Mouse (Mus musculus) intestine, embryonic 16.5 days (tissue): ENCODE results near the gene Adgrl3. TPM values are rescaled to one million over a fixed set of nuclear protein-coding genes. Genes with fewer than 3 reads are reported as not detected.

Experiments used
- ATAC-seq: fragments of 200-750 bp; cut with Nextera tagmentation; 2 replicates; pipeline ENCODE4 v1.8.0; 2017; ENCODE audit warnings: moderate TSS enrichment, moderate library complexity
- H3K27ac ChIP-seq: fragments of 300-500 bp; sonication (generic); 2 replicates; pipeline ENCODE4 v1.5.1; 2014; ENCODE audit warnings: mild to moderate bottlenecking, low read length
- H3K27me3 ChIP-seq: fragments of 300-500 bp; sonication (generic); replicated peaks from 2 replicates; pipeline ENCODE4 v1.6.1; 2014; ENCODE audit warnings: low read length, control low read depth, mixed read lengths; ENCODE audit not compliant: control insufficient read depth, insufficient read depth
- H3K36me3 ChIP-seq: fragments of 300-500 bp; sonication (generic); 2 replicates; pipeline ENCODE4 v1.6.1; 2014; ENCODE audit warnings: low read length, control low read depth; ENCODE audit not compliant: control insufficient read depth, insufficient read depth
- H3K4me1 ChIP-seq: fragments of 300-500 bp; sonication (generic); 2 replicates; pipeline ENCODE4 v1.6.1; 2014; ENCODE audit warnings: low read length, control low read depth, mixed read lengths; ENCODE audit not compliant: control insufficient read depth, insufficient read depth
- H3K4me2 ChIP-seq: fragments of 300-500 bp; sonication (generic); 2 replicates; pipeline ENCODE4 v1.6.1; 2014; ENCODE audit warnings: low read depth, low read length, control low read depth
- H3K4me3 ChIP-seq: fragments of 300-500 bp; sonication (generic); 2 replicates; pipeline ENCODE4 v1.5.1; 2014; ENCODE audit warnings: mild to moderate bottlenecking, low read length
- H3K9ac ChIP-seq: fragments of 300-500 bp; sonication (generic); 2 replicates; pipeline ENCODE4 v1.6.1; 2014; ENCODE audit warnings: low read depth, low read length
- H3K9me3 ChIP-seq: fragments of 300-500 bp; sonication (generic); 2 replicates; pipeline ENCODE4 v1.6.1; 2016; ENCODE audit warnings: low read length, control low read depth; ENCODE audit not compliant: control insufficient read depth
- WGBS: fragments of 180-500 bp; shearing (Covaris S2); extraction: QIAGEN DNeasy Blood & Tissue Kit; methylation state at CpG from one replicate; pipeline ENCODE4 v1.1.7; 2014; 5-methylcytosine and 5-hydroxymethylcytosine counted together
- polyA plus RNA-seq: library from polyadenylated mRNA; unstranded; fragments of >200 nt; fragmentation: Nextera tagmentation; extraction: Ambion mirVana; gene quantifications from 2 replicates; pipeline ENCODE4 v1.2.1, GENCODE M21; 2015

Adgrl3 gene
- polyA plus RNA-seq, 1 experiment from 2014 or later, result 6.8 TPM

- WGBS, result 54% methylated on average over 3 of the region's 3 CpGs
- H3K27me3 ChIP-seq, result no peaks in the 10 kb centered on the region
- no peak overlapping the region for H3K4me2 ChIP-seq
- ATAC-seq, result no peak
- no peak overlapping the region for H3K9ac ChIP-seq
- H3K4me3 ChIP-seq, result no peak overlapping the region
- H3K4me1 ChIP-seq, result 0 out of 2 replicates have a peak, but pooled peaks cover 2% of the 10 kb centered on the region
- H3K9me3 ChIP-seq, result no peaks in the 10 kb centered on the region
- H3K27ac ChIP-seq, result no peak overlapping the region
- H3K36me3 ChIP-seq, result no peaks in the 10 kb centered on the region
Measured at GRCm38 (mm10) chr5:81583425-81583824, 563.5 kb downstream of the Adgrl3 start.

- Histone ChIP-seq H3K27me3 (no peaks in the 10 kb centered on the region), H3K9ac (no peak overlapping the region), H3K4me1 (0 out of 2 replicates have a peak, but pooled peaks cover 2% of the 10 kb centered on the region), H3K27ac (no peak overlapping the region), H3K4me3 (no peak overlapping the region), H3K36me3 (no peaks in the 10 kb centered on the region), H3K9me3 (no peaks in the 10 kb centered on the region), H3K4me2 (no peak overlapping the region)
- peak; percentile 85 for ATAC-seq
- 54% methylated on average over 3 of the region's 3 CpGs for WGBS
Measured at GRCm38 (mm10) chr5:81584945-81585344, 565.0 kb downstream of the Adgrl3 start.

- H3K9me3 ChIP-seq, result no peaks in the 10 kb centered on the region
- ATAC-seq, result no peak
- H3K4me2 ChIP-seq, result no peak overlapping the region
- no peaks in the 10 kb centered on the region for H3K27me3 ChIP-seq
- no peak overlapping the region for H3K4me3 ChIP-seq
- no peak overlapping the region for H3K27ac ChIP-seq
- WGBS, result 67% methylated on average over 14 of the region's 14 CpGs
- H3K9ac ChIP-seq, result no peak overlapping the region
- H3K4me1 ChIP-seq, result no peaks in the 10 kb centered on the region
- no peaks in the 10 kb centered on the region for H3K36me3 ChIP-seq
Measured at GRCm38 (mm10) chr5:81590005-81590694, 570.2 kb downstream of the Adgrl3 start.

- Histone ChIP-seq H3K9me3 (no peaks in the 10 kb centered on the region), H3K4me3 (no peak overlapping the region)
Measured at GRCm38 (mm10) chr5:81591481-81591880, 571.5 kb downstream of the Adgrl3 start.

GRCm38 (mm10) chr5:81593396-81593995 lies 573.6 kb downstream of the Adgrl3 start:
- H3K4me1 ChIP-seq, result no peaks in the 10 kb centered on the region
- no peaks in the 10 kb centered on the region for H3K36me3 ChIP-seq
- no peak overlapping the region for H3K9ac ChIP-seq
- 82% methylated on average over 1 of the region's 1 CpGs for WGBS
- no peaks in the 10 kb centered on the region for H3K27me3 ChIP-seq
- H3K4me2 ChIP-seq, result no peak overlapping the region
- H3K27ac ChIP-seq, result no peak overlapping the region
- ATAC-seq, result no peak
- H3K9me3 ChIP-seq, result no peaks in the 10 kb centered on the region
- no peak overlapping the region for H3K4me3 ChIP-seq

More at GRCm38 (mm10) chr5:81591481-81591880, 571.5 kb downstream of the Adgrl3 start:
- ATAC-seq, result no peak
- WGBS, result 43% methylated on average over 3 of the region's 3 CpGs
- H3K36me3 ChIP-seq, result no peaks in the 10 kb centered on the region
- H3K27me3 ChIP-seq, result no peaks in the 10 kb centered on the region
- no peaks in the 10 kb centered on the region for H3K4me1 ChIP-seq
- no peak overlapping the region for H3K9ac ChIP-seq
- H3K4me2 ChIP-seq, result no peak overlapping the region
- H3K27ac ChIP-seq, result no peak overlapping the region

GRCm38 (mm10) chr5:81598041-81598440 lies 578.1 kb downstream of the Adgrl3 start:
- Histone ChIP-seq H3K27ac (no peak overlapping the region), H3K9ac (no peak overlapping the region), H3K9me3 (no peaks in the 10 kb centered on the region), H3K4me2 (no peak overlapping the region), H3K4me1 (no peaks in the 10 kb centered on the region), H3K27me3 (no peaks in the 10 kb centered on the region), H3K36me3 (no peaks in the 10 kb centered on the region), H3K4me3 (no peak overlapping the region)
- no peak for ATAC-seq
- 58% methylated on average over 6 of the region's 6 CpGs for WGBS

GRCm38 (mm10) chr5:81602889-81603288 lies 583.0 kb downstream of the Adgrl3 start:
- no peaks in the 10 kb centered on the region for H3K36me3 ChIP-seq
- ATAC-seq, result no peak
- H3K4me2 ChIP-seq, result no peak overlapping the region
- no peaks in the 10 kb centered on the region for H3K9me3 ChIP-seq
- H3K9ac ChIP-seq, result no peak overlapping the region
- 85% methylated on average over 4 of the region's 4 CpGs for WGBS
- no peaks in the 10 kb centered on the region for H3K27me3 ChIP-seq
- H3K4me3 ChIP-seq, result no peak overlapping the region
- H3K4me1 ChIP-seq, result no peaks in the 10 kb centered on the region
- no peak overlapping the region for H3K27ac ChIP-seq

GRCm38 (mm10) chr5:81605646-81606045 lies 585.7 kb downstream of the Adgrl3 start:
- Histone ChIP-seq H3K27me3 (no peaks in the 10 kb centered on the region), H3K4me2 (no peak overlapping the region), H3K9me3 (no peaks in the 10 kb centered on the region), H3K27ac (no peak overlapping the region), H3K36me3 (no peaks in the 10 kb centered on the region), H3K4me1 (no peaks in the 10 kb centered on the region), H3K9ac (no peak overlapping the region), H3K4me3 (no peak overlapping the region)
- WGBS, result 68% methylated on average over 1 of the region's 1 CpGs
- no peak for ATAC-seq

- Histone ChIP-seq H3K4me1 (no peaks in the 10 kb centered on the region), H3K27ac (no peak overlapping the region), H3K4me2 (no peak overlapping the region), H3K9ac (no peak overlapping the region), H3K9me3 (no peaks in the 10 kb centered on the region), H3K27me3 (no peaks in the 10 kb centered on the region), H3K36me3 (no peaks in the 10 kb centered on the region), H3K4me3 (no peak overlapping the region)
- ATAC-seq, result no peak
- WGBS, result 63% methylated on average over 5 of the region's 5 CpGs
Measured at GRCm38 (mm10) chr5:81610223-81610622, 590.3 kb downstream of the Adgrl3 start.
